Mouse (Mus musculus) activated CD4-positive, CD25-positive, alpha-beta regulatory T cell, adult 4 months (primary cell): ENCODE measurements around the gene Cd5. TPM values are rescaled to one million over a fixed set of nuclear protein-coding genes. Genes with fewer than 3 reads are reported as not detected.

Source experiments
- ATAC-seq: one replicate; pipeline ENCODE4 v1.8.0; 2017
- polyA plus RNA-seq, 2 experiments: library from polyadenylated mRNA; unstranded; fragments of 100-300 nt; shearing (Covaris generic); gene quantifications; one replicate each; pipeline ENCODE4 v1.2.1; 2017

Cd5 gene
- polyA plus RNA-seq, 2 experiments from 2014 or later: 406 to 482 TPM

DNA sequence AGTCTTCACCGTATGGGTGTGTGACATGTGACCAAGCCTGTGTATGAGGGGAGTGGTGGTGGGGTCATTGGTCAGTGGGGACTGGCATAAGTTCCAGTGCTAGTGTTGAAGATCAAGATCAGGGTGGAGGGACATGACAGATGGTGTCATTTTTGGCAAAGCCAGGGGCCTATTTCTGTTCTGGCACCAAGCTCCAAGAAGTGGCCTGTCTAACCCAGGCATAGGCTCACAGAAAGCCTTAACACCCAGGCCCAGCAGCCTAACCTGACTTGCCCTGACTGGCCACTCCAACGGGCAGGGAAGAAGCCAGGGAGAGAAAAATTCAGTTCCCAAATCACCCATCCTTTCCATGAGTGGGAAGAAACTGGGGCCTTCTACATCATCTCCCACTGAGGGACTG lies 18.7 kb upstream of the Cd5 start:
- ATAC-seq: no peak

DNA sequence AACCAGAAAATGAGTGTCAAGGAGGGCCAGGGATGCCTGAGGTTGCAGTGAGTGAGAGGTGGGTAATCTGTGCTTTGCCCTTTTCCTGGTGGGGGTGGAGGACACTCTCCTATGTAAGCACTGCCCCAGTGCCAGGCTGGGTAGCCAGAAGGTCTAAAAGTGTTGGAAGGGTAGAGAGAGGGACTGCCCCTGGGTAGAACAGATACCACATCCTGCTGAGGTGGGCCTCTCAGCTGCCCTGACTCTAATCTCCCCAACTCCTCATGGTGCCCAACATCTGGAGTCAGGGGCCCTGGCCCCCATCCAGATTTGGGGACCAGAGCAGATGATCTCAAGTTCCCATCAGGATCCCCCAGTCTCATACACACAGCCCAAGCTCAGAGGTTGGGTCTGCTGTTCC lies 18.3 kb upstream of the Cd5 start:
- peak; percentile 79 for ATAC-seq

DNA sequence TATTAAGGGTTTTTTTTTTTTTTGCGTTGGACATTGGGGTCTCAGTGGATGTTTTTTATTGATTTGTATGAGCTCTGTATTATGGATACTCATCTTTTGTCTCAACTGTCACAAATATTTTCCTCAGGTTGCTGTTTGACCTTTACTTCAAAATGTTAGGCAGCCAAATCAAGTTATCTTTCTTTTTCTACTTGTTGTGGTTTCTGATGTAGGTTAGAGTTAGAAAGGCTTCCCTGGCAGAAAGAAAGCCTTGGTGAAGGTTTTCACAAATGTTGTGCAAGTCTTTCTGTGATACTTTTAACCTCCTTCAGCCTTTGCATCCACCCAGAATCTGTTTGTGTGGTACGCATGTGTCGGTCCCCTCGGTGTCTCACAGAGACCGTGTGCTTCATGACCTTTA lies 13.8 kb upstream of the Cd5 start:
- ATAC-seq: no peak

DNA sequence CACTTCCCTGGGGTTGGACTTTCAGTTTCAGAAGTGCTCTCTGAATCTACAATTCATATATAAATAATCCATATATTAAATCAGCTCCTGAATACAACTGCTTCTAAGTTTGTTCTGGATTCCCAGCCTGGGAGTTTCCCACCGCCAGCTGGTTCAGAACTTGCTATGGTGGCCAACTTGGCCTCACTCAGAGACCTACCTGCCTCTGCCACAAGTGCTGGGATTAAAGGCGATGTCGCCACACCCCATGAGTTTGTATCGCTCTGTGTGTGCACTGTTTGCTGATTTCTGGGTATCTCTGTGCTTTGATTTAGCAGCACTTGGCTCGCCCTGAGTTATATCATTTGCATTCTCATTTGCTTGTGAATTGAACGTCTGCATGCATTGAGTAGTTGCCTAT lies 13.3 kb upstream of the Cd5 start:
- no peak for ATAC-seq

DNA sequence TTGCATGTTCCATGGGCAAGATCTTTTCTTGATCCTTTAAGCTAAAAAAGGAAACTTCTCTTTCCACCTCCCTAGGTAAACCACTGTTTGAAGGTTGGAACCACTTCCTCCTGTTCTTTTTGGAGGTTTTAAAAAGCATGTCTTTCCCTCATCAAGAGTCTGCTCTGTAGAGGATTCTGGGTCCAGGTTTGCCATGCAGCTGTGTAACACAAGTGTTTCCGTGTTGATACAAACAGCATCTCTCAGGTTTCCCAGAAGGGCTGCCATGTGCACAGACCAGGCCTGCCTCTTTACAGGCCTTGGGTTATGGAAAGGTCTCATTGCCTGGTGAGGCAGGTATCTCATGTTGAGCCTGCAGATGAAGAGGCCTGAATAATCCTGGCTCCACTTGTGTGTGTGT lies 12.8 kb upstream of the Cd5 start:
- ATAC-seq: peak; percentile 21

DNA sequence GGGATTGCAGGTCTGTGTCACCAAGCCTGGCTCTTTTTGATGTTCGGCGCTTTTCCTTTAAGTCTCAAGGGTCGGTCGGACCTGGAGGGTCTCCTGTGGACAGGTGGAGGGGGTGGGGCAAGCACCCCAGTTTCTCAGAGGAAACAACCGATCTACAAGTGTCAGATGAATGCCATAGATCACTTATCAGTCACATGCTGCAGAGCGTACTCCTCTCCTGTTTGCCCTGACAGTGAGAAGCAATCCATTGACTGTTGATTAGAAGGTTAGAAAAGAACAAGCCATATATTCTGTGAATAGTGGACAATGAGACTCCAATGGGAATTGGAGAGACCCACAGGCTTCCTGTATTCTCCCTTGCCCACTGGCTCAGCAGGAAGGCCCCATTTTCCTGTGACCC lies 11.4 kb upstream of the Cd5 start:
- ATAC-seq: no peak

DNA sequence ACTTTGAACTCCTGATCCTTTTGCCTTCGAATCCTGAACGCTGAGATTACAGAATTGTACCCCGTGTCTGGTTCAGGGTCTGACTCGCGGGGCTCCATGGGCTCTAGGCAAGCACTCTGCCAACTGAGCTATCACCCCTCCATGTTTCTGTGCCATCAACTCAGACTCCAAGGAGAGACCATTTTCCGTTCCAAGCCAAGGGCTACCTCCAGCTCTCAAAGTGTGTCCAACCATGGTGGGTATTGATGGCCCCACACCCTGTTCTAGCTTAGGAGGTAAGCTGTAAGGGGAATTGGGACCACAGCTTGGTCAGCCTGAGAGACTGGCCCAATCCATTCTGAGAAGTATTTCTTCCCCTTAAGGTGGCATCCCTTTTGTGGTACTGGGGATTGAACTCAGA lies 10.5 kb upstream of the Cd5 start:
- ATAC-seq: no peak

DNA sequence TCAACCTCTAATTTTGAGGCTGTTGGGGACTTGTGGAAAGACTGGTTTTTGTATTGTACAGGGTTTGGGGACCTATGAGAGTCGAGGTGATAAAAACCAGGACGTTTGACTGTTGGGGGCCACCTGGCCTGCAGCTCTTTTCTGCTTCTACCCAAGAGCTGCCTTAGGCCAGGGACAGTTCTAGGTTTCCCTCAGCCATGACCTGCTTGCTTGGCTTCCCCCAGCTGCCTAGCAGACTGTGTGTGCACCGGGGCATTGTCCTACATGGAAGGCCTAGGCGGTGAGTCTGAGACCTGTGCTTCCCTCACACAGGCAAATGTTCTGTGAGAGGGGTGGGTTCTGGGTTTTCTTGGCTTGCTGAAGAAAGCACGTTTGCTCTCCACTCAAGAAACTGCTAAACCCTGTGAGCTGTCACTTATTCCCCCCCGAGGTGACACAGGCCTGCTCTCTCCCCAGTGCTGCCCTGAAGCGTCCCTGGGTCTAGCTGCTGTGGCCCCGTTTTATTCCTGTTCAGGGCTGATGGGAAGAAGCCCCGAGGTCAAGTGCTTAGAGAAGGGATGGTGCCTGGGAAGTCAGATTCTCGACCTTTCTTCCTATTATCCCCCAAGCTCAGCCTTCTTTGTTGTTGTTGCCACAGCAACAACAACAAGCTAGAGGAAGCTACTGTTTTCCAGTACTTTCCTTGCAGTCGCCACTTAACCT lies 9.8 kb upstream of the Cd5 start:
- ATAC-seq: no peak

DNA sequence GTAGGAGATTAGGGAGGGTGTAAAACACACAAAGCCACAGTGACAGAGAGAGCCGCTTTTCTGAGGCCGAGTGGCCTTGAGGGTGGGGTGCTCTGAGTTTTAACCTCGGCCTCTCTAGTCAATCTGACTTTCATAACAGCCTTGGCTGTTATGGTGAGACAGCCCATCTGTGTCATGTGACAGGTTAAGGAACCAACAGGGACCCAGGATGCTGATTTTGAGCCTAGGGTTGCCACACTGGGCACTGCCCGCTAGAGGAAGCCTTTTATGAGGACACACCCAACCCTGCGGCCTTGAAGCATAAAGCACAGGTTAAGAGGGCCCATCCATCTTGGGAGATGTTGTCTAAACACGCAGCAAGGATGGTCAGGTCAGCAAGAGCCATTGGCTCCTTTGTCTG lies 8.9 kb upstream of the Cd5 start:
- ATAC-seq: peak; percentile 80

DNA sequence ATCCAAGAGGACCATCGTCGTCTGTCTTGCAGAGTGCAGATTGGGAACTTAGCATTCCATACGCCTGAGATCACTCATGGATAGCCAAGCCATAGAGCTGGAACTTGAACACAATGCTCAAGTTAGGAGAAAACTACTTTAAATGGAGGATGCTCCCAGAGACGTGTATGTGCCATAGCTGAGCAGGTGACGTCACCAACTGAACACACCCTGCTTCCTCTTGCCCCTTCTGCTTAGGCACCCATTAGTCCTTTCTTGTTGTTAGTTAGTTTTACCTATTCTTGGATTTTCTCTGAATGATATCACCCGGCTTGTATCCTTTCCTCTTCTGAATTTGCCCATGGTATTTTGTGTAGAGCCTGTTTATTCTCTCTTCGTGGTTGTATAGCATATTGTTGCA lies 8.4 kb upstream of the Cd5 start:
- peak; percentile 20 for ATAC-seq

DNA sequence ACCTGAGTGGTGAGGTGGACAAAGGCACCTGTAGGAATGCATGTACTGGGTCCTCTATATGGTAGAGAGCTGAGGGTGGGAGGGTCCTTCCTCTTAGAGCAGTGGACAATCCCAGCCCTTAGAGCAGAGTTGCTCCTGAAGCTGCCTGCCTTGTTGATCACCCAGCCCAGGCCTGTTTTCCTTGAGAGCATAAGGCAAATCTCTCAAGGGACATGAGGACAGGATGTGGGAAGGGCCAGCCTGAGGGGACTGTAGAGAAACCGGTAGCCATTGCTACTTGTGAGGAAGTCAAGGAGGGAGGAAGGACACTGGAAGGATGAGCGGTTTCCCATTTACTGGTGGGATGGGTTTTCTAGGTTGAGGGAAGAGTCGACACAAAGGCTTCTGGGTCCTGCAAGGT lies 3.8 kb upstream of the Cd5 start:
- no peak for ATAC-seq

DNA sequence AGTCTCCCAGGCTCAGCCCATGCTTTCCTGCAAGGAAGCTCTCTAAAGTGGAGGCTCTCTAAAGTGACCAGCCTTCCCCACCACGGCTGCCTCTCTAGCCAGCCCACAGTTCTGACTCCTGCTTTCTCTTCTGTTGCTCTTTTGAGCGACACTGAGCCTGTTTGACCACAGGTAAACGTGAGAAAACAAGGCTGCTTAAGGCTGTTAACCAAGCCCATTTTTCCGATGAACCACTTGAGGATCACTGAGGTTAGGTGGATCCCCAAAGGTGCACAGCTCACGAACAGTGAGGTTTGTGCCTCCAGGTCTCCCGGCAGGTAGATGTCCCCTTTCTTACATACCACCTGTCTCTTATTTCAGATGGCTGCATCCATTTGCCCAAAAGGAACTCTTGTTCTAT lies 3.3 kb upstream of the Cd5 start:
- peak; percentile 28 for ATAC-seq

DNA sequence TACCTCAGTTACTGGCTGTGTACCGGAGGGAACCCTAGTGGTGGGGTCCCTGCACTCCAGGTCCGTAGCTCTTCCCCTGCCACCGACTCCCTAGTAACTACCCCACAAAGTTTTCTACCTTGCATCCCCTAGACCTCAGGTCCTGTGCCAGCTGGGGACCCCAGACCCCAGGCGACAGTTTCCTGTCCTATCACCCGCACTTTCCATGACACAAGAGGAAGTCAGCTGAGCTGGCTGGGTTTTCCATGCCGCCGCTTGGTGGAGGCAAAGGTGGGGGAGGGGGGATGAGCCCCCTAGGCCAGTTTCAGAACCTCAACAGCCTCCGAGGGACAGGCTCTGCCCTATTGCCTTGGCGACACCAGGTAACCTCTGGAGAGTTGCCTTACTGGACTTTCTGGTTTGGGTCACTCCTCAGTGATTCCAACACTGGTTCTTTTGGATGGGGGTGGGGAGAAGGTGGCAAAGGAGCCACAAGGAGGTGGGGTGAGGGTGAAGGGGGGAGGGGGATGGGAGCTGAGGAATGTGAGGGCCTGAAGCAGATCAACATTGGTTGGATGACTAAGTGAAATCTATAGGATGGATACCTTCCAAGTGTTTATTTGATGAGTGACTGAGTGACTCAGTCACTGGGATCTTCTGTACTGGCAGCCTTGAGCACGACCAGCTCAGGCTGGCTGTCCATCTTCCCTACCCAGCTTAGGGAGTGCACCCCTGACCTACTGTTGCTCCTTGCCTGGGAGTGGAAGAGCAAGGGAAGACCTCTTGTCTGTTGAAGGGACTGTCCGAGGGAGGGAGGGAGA lies 2.0 kb upstream of the Cd5 start:
- peak; percentile 30 for ATAC-seq

DNA sequence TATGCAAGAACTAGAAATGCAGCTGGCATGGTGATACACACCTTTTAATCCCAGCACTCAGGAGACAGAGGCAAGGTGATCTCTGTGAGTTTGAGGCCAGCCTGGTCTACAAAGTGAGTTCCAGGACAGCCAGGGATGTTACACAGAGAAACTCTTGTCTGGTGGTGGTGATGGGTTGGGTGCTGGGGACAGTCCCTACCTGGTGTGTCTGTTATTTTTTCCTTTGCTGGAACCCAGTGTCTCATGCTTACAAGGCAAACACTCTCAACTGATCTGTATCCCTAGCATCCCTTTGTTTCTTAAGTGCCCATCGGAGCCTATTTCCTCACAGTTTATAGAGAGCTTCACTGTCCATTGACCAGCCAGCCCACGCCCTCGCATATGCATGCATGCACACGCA lies 1.1 kb upstream of the Cd5 start:
- ATAC-seq: peak; percentile 13

DNA sequence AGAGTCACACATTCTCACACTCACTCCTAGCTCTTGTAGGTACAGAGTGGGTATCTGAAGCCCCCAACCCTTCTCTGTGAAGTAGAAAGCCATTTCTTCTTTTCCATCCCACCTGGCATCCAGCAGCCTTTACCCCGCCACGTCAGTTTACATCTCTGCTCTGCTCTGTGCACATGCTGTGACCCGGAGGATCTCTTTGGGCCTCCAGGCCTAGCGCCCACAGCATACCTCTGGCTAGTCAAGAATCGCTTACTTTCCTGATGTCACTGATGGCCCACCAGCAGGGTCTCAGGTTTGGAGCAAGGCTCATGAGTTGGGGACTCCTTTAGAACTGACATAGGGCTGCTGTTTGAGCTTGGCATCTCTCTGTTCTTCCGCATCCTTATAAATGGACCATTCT lies 764 bp downstream of the Cd5 start:
- ATAC-seq: no peak

DNA sequence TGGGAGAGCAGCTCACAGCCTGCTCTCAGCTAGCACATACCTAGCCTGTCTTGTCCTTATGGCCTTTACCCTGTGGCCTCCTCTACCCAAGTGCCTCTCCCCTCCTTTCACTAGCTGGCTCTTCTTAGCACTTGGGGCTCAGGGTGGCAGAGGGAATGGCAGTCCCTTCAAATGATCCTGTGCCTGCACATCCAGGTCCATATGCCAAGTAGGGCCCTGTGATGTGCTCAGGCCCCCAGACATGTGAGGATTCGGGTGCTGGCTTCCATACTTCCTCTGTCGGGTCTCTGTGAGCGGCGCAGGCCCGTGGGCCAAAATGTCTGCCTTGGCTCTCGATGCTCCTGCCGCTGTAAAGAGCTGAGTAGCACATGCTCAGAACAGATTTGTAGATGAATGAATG lies 2.9 kb downstream of the Cd5 start:
- no peak for ATAC-seq

DNA sequence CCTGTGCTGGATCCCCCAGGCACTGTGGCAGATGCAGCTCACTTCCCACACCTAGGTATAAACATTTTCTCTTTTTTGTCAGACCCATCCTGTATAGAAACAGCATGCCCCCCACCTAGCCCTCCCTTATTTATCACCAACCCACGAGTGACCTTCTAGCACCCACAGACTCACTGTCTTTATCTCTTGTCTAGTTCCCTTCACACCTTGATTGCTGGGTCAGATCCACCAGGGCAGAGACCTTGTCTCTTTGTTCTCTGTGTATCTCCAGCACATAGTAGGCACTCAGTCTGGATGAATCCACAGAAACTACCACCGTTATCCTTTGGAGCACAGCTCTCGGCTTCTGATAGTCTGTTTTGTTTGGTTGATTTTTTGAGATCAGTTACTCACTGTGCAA lies 3.7 kb downstream of the Cd5 start:
- ATAC-seq: no peak

DNA sequence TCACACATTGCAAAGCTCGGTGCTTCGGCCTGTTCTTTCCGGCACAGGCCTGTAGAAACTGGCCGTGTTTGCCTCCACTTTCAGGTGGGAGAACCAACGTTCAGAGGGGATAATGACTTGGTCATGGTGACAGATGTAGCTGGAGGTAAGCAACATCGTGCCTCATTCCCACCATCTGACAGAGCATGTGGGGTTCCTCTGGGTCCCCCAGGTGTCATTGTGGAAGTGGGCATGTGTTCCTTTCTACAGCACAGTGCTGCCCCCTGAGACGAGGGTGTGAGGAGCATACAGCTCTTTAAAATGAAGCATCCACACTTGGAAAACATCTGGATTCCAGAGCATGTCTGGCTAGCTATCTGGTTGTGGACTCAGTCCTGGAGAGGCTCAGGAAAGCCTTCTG lies 4.2 kb downstream of the Cd5 start:
- ATAC-seq: no peak

DNA sequence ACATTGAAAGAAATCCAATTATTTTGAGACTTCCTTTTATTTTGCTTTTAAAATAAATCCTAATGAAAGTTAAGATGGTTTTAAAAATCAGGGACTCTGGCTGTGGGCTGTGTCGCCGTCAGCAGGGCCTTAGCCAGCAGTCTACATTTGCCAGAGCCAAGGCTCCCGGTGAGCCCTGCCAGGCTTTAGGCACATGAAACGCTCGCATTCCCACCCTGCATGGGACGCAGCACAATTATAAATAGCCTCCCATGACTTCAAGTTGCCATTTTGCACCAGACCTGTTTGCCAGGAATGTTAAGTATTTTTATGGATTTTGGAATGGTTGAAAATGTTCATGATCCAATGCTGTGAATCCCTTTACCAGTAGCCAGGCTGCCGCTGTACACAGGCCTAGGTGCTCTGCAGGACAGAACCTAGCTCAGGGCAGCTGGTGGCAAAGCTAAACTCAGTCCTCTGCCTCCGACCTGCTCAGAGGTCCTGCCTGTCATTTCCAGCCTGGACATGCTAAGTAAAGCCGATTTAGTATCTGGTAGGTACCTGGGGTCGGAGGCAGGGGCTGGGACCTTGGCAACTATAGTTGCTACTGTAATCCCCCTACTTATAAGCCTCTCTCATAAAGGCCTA lies 5.2 kb downstream of the Cd5 start:
- ATAC-seq: no peak

DNA sequence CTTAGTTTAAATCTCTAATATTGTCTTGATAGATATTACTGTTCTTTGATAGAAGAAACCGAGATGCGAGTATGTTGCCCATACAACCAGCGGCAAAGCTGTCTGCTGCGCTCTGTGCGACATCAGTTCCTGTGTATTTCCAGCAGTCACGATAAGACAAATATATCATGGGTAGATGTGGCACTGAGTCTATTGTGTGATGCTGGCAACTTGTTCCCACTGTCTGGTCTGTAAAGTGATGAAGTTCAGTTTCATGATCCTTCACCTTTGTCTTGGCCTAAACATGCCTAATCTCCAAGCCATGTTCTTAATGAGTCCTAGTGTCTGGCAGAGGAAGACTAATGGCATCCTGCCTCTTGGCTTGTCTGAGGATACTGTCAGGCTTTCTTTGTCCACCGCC lies 6.1 kb downstream of the Cd5 start:
- no peak for ATAC-seq

DNA sequence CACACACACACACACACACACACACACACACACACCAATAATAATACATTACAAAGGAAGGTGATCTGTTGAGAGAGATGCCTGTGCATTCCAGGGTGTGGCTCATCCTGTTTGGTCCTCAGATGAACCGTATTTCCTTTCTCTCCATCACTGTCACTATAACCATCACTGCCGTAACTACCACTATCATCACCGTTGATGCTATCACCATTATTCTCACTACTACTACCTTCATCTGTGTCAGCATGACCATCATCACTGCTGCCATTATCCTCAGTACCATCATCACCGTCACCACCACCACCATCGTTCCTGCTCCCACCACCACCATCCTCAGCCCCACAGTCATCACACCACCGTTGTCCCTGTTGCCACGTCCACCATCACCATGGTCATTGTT lies 6.8 kb downstream of the Cd5 start:
- ATAC-seq: peak; percentile 78

DNA sequence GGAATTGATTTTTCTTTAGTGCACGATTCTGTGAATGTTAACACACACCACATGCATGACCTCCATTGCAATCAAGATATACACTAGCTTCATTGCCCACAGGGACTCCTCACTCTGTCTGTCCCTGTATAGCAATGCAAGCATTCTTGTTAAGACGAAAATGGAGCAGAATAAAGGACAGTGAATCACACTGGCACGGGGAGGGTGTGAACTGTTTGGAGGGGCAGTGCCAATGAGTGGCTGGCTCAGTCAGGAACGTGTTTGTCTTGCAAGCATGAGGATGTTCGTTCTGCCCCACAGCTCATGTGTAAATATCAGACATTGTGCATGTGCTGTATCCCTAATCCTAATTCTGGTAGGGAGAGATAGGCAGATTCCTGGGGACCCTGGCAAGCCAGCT lies 8.3 kb downstream of the Cd5 start:
- ATAC-seq: no peak

DNA sequence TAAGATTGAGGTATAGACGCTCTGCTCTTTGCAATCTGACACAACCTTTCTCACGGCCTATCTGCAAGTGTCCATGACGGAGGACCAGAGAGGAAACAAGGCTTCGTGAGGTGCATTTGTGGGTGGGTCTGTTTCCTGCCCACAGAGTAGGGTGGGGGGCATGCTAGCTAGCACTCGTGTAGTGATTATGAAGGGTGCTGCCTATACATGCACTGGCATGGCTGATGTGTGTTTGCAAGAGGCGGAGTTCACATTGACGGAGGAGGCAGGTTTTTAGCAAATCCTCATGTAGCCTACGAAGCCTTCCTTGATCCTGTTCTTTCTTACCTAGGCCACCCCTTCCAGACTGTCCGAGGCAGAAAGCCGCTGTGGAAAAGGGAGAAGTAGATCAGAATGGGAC lies 8.9 kb downstream of the Cd5 start:
- peak; percentile 19 for ATAC-seq
